In the genomic region with DNA sequence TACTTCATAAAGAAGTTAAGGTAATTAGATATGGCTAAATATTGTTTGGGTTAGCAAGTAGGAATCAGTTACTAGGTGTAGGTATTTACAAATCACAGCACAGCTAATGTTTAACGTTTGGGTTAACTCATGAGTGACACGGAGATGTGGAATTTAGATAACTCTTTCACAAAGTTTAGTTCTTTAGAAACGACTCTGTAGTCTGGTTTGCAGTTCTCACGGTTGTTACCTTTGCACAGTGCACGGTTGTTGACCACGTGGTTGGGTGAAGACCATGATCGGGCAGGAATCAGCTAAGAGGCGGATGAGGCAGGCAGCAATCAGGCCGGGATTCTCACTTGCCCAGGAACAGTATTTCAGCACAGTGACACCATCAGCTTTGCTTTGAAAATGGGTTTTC, we compare ENCODE assay signal across 23 mouse cellular contexts. TPM values are rescaled to one million over a fixed set of nuclear protein-coding genes. Genes with fewer than 3 reads are reported as not detected.
A peak's percentile ranks its signal among the peaks of the same experiment; 100 is the strongest.
DNase-seq lines count a peak whose midpoint lies in the region; ATAC-seq lines count a peak whose summit lies in the region.
"Had no signal": no experiment of that assay in that cellular context is flagged by ENCODE, and none has a peak within 500 bp of the region (broad histone marks: within the 10 kb centered on the region; RNA-seq: fewer than 3 reads in every experiment).

No protein-coding gene starts in this region.

- no peaks in the 10 kb centered on the region for H3K27me3 ChIP-seq in kidney, embryonic 16.5 days (ENCODE audit: insufficient read depth, low read length)
- H3K27me3 ChIP-seq in hindbrain, embryonic 10.5 days (ENCODE audit: insufficient read depth, poor library complexity, severe bottlenecking), result no peaks in the 10 kb centered on the region

- H3K36me3 ChIP-seq in kidney, embryonic 16.5 days (ENCODE audit: insufficient read depth, low read length), result no peaks in the 10 kb centered on the region
- no peaks in the 10 kb centered on the region for H3K36me3 ChIP-seq in hindbrain, embryonic 10.5 days
- H3K36me3 ChIP-seq: embryonic facial prominence, embryonic 10.5 days; forebrain, embryonic 10.5 days had no signal

- DNase-seq in kidney, adult 11 months, result peak; percentile 8
- DNase-seq in kidney, adult 8-10 months, result peak; percentile 22 to 28
- DNase-seq in kidney, postnatal 25 days, result peak; percentile 36 to 53
- DNase-seq in cerebellum, adult 9-10 months, result no peak
- DNase-seq in hindbrain, embryonic 10.5 days (ENCODE audit: low spot score), result no peak
- no peak for DNase-seq in frontal cortex, adult 2 months (ENCODE audit: extremely low spot score in 1 of 2, low spot score in 1 of 2)
- DNase-seq: adrenal gland, postnatal 10 days; cerebellum, adult 11-12 months; cerebellum, adult 9-11 months; cerebellum, postnatal 36 days; gastrocnemius, postnatal 36 days; heart, adult 11 months; heart, postnatal 10 days; heart, postnatal 4 days had no signal

- H3K9ac ChIP-seq in kidney, embryonic 16.5 days (replicated peaks; ENCODE audit: low read length), result no peak overlapping the region
- H3K9ac ChIP-seq: hindbrain, embryonic 14.5 days had no signal

- no peak overlapping the region for H3K4me2 ChIP-seq in kidney, embryonic 16.5 days (replicated peaks; ENCODE audit: low read depth, low read length)
- H3K4me2 ChIP-seq: hindbrain, embryonic 14.5 days had no signal

- 61% methylated on average over 9 of the region's 9 CpGs for WGBS in kidney, embryonic 16.5 days
- WGBS in hindbrain, embryonic 10.5 days, result 93% methylated on average over 9 of the region's 9 CpGs

- ATAC-seq in kidney, embryonic 16.5 days (ENCODE audit: low FRiP score, low TSS enrichment), result peak; percentile 97
- no peak for ATAC-seq in monocyte, adult 5-6 weeks (replicated peaks; ENCODE audit: insufficient number of reproducible peaks, low FRiP score, low TSS enrichment, poor library complexity, severe bottlenecking)
- ATAC-seq: forebrain, embryonic 14.5 days had no signal

- H3K9me3 ChIP-seq in kidney, embryonic 16.5 days (ENCODE audit: low read length), result no peaks in the 10 kb centered on the region
- no peaks in the 10 kb centered on the region for H3K9me3 ChIP-seq in hindbrain, embryonic 10.5 days
- H3K9me3 ChIP-seq: embryonic facial prominence, embryonic 10.5 days; forebrain, embryonic 10.5 days had no signal

- no peak overlapping the region for H3K4me3 ChIP-seq in kidney, embryonic 16.5 days (ENCODE audit: low read length)
- no peak overlapping the region for H3K4me3 ChIP-seq in hindbrain, embryonic 10.5 days
- H3K4me3 ChIP-seq: embryonic facial prominence, embryonic 10.5 days; forebrain, embryonic 10.5 days had no signal

- peak overlapping the region; percentile 81 for H3K27ac ChIP-seq in kidney, embryonic 16.5 days (ENCODE audit: low read length)
- H3K27ac ChIP-seq in hindbrain, embryonic 10.5 days, result no peak overlapping the region
- H3K27ac ChIP-seq: embryonic facial prominence, embryonic 10.5 days; forebrain, embryonic 10.5 days; hindbrain, embryonic 14.5 days had no signal

- no peaks in the 10 kb centered on the region for H3K4me1 ChIP-seq in kidney, embryonic 16.5 days (ENCODE audit: insufficient read depth, low read length)
- H3K4me1 ChIP-seq in hindbrain, embryonic 10.5 days (replicated peaks), result no peaks in the 10 kb centered on the region
- H3K4me1 ChIP-seq: embryonic facial prominence, embryonic 10.5 days; forebrain, embryonic 10.5 days had no signal

RNA-seq across cellular contexts. Expression of gene Gpc5, which starts 26.6 kb away (rescaled TPM):
- 11.6 and 13.8 TPM in 2 replicates for polyA plus RNA-seq in kidney, embryonic 16.5 days (2015; fragmentation: Nextera tagmentation; extraction: Ambion mirVana)
- not detected in 3 replicates for total RNA-seq in monocyte, adult 5-6 weeks (2017)
- polyA plus RNA-seq in hindbrain, embryonic 10.5 days (2016; fragmentation: Nextera tagmentation; extraction: Ambion mirVana), result 0.22 and 0.65 TPM in 2 replicates
- 38.9 and 41.0 TPM in 2 replicates for polyA plus RNA-seq in frontal cortex, adult 2 months (2012; rRNA removed)
- total RNA-seq: gastrocnemius, adult 8-10 months; gastrocnemius, postnatal 36 days; heart, postnatal 10 days; heart, postnatal 4 days; MEL had no signal
- polyA plus RNA-seq: C2C12 had no signal

Comparison
In these comparisons a context has a peak if more than half of its experiments do, and no peak if none do; other contexts are left out.
1. DNase-seq: peak in kidney, adult 11 months (single experiment), kidney, adult 8-10 months (2 of 2) and kidney, postnatal 25 days (2 of 2); none in cerebellum, adult 9-10 months (single experiment), hindbrain, embryonic 10.5 days (single experiment) and frontal cortex, adult 2 months (0 of 2).